Mouse (Mus musculus): ENCODE data around the gene Hadh. TPM values are rescaled to one million over a fixed set of nuclear protein-coding genes. Genes with fewer than 3 reads are reported as not detected.

Gene Hadh
- polyA plus RNA-seq, 1 experiment from 2014 or later, result 172 TPM

DNA sequence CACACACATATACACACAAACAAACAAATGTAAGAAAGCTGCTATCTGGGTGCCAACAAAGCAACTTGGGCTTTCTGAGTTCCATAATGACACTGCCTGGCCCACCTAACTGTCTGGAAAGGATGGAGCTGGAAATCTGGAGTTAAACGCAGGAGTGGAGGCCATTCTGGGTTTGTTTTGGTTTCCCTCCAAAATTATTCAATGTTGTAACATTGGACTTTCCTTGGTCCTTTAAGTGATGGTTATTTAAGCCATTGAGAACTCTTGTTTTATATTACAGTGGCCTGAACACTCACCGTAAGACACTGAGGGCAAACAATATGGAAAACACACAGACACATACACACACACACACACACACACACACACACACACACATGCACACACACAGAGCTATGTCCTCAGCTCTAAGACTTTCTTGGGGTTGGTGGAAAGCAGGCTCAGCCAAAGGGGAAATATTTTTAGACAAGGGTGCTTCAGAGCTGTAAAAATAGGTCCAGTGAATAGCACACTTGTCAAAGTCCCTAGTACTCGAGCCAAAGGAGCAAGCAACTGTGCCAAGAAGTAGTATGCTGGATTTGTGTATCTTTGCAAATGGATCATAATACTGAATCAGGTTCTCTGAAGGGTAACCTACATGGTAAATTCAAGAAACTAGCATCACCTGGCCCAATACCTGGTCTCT lies 5.4 kb downstream of the Hadh start:
- peaks cover 2% of the 10 kb centered on the region; the same call in 1 of the 2 replicates for H3K4me1 ChIP-seq (replicated peaks; ENCODE audit: control insufficient read depth, insufficient read depth)
- ATAC-seq (ENCODE audit: low FRiP score, low TSS enrichment), result no peak
- no peak overlapping the region for H3K27ac ChIP-seq (replicated peaks)
- 58% methylated on average over 3 of the region's 3 CpGs for WGBS
- no peak overlapping the region for H3K4me3 ChIP-seq (ENCODE audit: low read depth, low read length)
- no peak overlapping the region for H3K4me2 ChIP-seq (replicated peaks; ENCODE audit: low read depth)
- no peaks in the 10 kb centered on the region for H3K9me3 ChIP-seq (ENCODE audit: control insufficient read depth, low read length)
- 0 out of 2 replicates have a peak, but pooled peaks cover 2% of the 10 kb centered on the region for H3K36me3 ChIP-seq (ENCODE audit: control insufficient read depth, insufficient read depth, low read length)
- H3K9ac ChIP-seq (ENCODE audit: low read length), result no peak overlapping the region
- DNase-seq (ENCODE audit: low spot score), result no peak
- H3K27me3 ChIP-seq (ENCODE audit: control insufficient read depth, insufficient read depth, low read length), result no peaks in the 10 kb centered on the region
- TF ChIP-seq EP300 (optimal IDR thresholded peaks at IDR 0.05) (no peak), CTCF (IDR thresholded peaks at IDR 0.05; ENCODE audit: low read depth) (no peak)

DNA sequence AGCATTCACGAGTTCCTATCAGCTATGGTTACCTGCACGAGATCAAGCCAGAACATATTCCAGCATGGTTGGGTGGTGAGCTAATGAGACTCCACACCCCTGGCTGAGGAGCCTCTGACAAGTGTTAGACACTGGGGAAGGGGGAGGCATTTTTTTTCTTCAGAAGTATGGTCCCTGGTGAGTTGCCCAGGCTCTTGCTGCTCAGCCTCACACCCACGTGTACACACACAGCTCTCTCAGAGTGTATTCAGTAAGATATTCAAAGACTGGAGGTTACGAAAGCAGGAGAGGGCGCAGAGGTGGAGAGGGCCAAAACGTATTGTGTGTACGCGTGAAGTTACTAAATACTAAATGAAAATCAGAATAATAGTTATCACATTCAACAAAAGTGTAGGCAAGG lies 6.4 kb downstream of the Hadh start:
- no peak overlapping the region for H3K4me2 ChIP-seq (replicated peaks; ENCODE audit: low read depth)
- no peaks in the 10 kb centered on the region for H3K9me3 ChIP-seq (ENCODE audit: control insufficient read depth, low read length)
- no peaks in the 10 kb centered on the region; the same call in 1 of the 2 replicates for H3K4me1 ChIP-seq (replicated peaks; ENCODE audit: control insufficient read depth, insufficient read depth)
- H3K9ac ChIP-seq (ENCODE audit: low read length), result no peak overlapping the region
- H3K27ac ChIP-seq (replicated peaks), result no peak overlapping the region
- DNase-seq (ENCODE audit: low spot score) (no peak), ATAC-seq (ENCODE audit: low FRiP score, low TSS enrichment) (0 out of 2 replicates have a peak, but pooled peaks have one; percentile 24)
- TF ChIP-seq EP300 (optimal IDR thresholded peaks at IDR 0.05), result no peak
- no peak for TF ChIP-seq CTCF (IDR thresholded peaks at IDR 0.05; ENCODE audit: low read depth)
- no peaks in the 10 kb centered on the region for H3K27me3 ChIP-seq (ENCODE audit: control insufficient read depth, insufficient read depth, low read length)
- H3K36me3 ChIP-seq (ENCODE audit: control insufficient read depth, insufficient read depth, low read length), result 0 out of 2 replicates have a peak, but pooled peaks cover 2% of the 10 kb centered on the region
- 62% methylated on average over 8 of the region's 8 CpGs for WGBS
- H3K4me3 ChIP-seq (ENCODE audit: low read depth, low read length), result no peak overlapping the region

DNA sequence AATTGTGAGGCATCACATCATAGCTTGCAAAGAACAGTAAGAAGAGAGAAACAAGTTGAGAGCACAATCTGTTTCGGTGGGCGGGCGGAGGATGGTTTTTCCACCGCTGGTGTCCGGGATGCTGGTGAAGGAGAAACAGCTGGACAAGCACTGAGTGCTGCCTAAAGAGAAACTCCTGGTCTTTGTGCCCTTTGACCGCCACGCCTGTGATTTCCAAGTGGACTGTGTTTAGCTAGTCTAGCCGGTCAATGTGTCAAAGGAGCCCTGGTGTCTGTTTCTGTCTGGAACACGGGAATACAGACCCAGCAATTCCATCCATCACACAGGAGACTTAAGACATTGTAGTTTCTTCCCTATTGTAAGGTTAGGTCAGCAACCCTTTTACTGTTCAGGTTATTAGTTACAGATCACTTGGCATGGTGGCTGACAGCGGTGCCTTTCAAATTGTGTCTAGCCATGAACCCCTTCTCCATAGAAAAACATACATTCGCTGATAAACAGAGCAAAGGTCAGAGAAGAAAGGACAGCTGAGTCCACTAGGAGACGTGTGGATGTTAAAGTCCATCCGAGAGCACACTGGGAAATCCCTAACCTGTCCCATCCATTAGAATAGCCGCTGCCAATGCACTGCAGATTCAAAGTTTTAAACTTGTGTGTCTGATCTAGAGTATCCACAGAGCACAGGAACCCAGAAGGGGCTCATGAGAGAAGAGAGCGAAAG lies 8.0 kb downstream of the Hadh start:
- WGBS, result 65% methylated on average over 15 of the region's 15 CpGs
- H3K9ac ChIP-seq (ENCODE audit: low read length), result no peak overlapping the region
- H3K9me3 ChIP-seq (ENCODE audit: control insufficient read depth, low read length), result no peaks in the 10 kb centered on the region
- H3K4me2 ChIP-seq (replicated peaks; ENCODE audit: low read depth), result no peak overlapping the region
- DNase-seq (ENCODE audit: low spot score) (no peak), ATAC-seq (ENCODE audit: low FRiP score, low TSS enrichment) (no peak)
- no peak overlapping the region for H3K4me3 ChIP-seq (ENCODE audit: low read depth, low read length)
- TF ChIP-seq EP300 (optimal IDR thresholded peaks at IDR 0.05), result no peak
- TF ChIP-seq CTCF (IDR thresholded peaks at IDR 0.05; ENCODE audit: low read depth), result no peak
- 0 out of 2 replicates have a peak, but pooled peaks cover 2% of the 10 kb centered on the region for H3K36me3 ChIP-seq (ENCODE audit: control insufficient read depth, insufficient read depth, low read length)
- no peak overlapping the region for H3K27ac ChIP-seq (replicated peaks)
- H3K4me1 ChIP-seq (replicated peaks; ENCODE audit: control insufficient read depth, insufficient read depth), result no peaks in the 10 kb centered on the region
- no peaks in the 10 kb centered on the region for H3K27me3 ChIP-seq (ENCODE audit: control insufficient read depth, insufficient read depth, low read length)

DNA sequence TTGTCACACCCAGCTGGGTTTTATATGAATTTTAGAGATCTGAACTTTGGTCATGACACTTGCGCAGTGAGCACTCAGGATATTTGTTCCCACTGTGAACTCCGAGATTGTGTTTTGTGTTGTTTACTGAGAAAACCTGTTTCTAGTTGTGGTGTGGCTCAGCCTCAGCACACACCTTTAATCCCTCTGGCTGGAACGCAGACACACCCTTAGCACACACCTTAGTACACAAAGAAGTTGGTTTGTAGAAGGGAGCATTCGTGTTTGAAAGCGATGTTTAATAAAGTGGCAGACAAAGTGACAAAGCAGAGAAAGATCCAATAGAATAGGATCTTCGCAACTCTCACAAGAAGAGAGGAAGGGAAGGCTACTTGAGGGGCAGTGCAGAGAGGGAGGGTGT lies 11.5 kb downstream of the Hadh start:
- Histone ChIP-seq H3K9ac (ENCODE audit: low read length) (no peak overlapping the region), H3K27ac (replicated peaks) (no peak overlapping the region), H3K36me3 (ENCODE audit: control insufficient read depth, insufficient read depth, low read length) (0 out of 2 replicates have a peak, but pooled peaks cover 2% of the 10 kb centered on the region), H3K4me3 (ENCODE audit: low read depth, low read length) (no peak overlapping the region), H3K4me2 (replicated peaks; ENCODE audit: low read depth) (no peak overlapping the region), H3K4me1 (replicated peaks; ENCODE audit: control insufficient read depth, insufficient read depth) (no peaks in the 10 kb centered on the region), H3K9me3 (ENCODE audit: control insufficient read depth, low read length) (no peaks in the 10 kb centered on the region), H3K27me3 (ENCODE audit: control insufficient read depth, insufficient read depth, low read length) (no peaks in the 10 kb centered on the region)
- 72% methylated on average over 6 of the region's 6 CpGs for WGBS
- ATAC-seq (ENCODE audit: low FRiP score, low TSS enrichment) (peak; percentile 71), DNase-seq (ENCODE audit: low spot score) (no peak)
- TF ChIP-seq EP300 (optimal IDR thresholded peaks at IDR 0.05) (no peak), CTCF (IDR thresholded peaks at IDR 0.05; ENCODE audit: low read depth) (no peak)

DNA sequence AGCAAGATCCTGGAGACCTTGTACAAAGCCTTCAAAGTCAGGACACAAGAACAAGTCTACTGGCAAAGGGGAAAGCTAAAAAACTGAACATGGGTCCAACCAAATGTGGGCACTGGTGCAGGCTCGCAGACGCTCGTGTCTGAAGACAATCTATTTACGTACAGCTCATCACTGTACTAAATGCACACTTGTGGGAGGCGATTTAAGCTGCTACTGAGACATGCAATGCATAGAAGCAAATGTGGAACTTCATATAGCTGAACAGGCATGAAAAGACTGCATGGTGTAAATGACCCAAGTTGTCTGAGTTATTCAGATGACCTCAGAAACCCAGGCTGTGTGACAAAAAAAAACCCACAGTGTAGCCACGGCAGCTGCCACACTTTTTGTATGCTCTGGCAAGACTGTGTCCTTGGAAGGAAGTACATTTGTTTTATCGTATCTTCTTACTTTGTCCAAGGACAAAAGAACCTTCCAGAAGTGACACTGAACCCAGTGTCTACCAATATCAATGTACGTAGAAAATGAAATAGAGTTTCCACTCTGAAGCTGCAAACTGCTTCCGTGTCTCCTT lies 12.4 kb downstream of the Hadh start:
- TF ChIP-seq CTCF (IDR thresholded peaks at IDR 0.05; ENCODE audit: low read depth) (no peak), EP300 (optimal IDR thresholded peaks at IDR 0.05) (no peak)
- Histone ChIP-seq H3K9me3 (ENCODE audit: control insufficient read depth, low read length) (no peaks in the 10 kb centered on the region), H3K4me2 (replicated peaks; ENCODE audit: low read depth) (no peak overlapping the region), H3K27me3 (ENCODE audit: control insufficient read depth, insufficient read depth, low read length) (no peaks in the 10 kb centered on the region), H3K36me3 (ENCODE audit: control insufficient read depth, insufficient read depth, low read length) (0 out of 2 replicates have a peak, but pooled peaks cover 2% of the 10 kb centered on the region), H3K4me3 (ENCODE audit: low read depth, low read length) (no peak overlapping the region), H3K9ac (ENCODE audit: low read length) (no peak overlapping the region), H3K4me1 (replicated peaks; ENCODE audit: control insufficient read depth, insufficient read depth) (no peaks in the 10 kb centered on the region), H3K27ac (replicated peaks) (no peak overlapping the region)
- WGBS, result 87% methylated on average over 9 of the region's 9 CpGs
- no peak for DNase-seq (ENCODE audit: low spot score)
- ATAC-seq (ENCODE audit: low FRiP score, low TSS enrichment), result no peak
